Mouse (Mus musculus) liver, adult 2 months (tissue): Measurements from ENCODE around the gene 1700061G19Rik.

ENCODE experiments used
- CTCF ChIP-seq: fragments of 200-500 bp; IDR thresholded peaks from 2 replicates; pipeline ENCODE4 v1.5.1; 2011; ENCODE audit warnings: low read depth, low read length, control low read depth
- POLR2A ChIP-seq: fragments of 200-500 bp; IDR thresholded peaks from 2 replicates; pipeline ENCODE4 v1.6.1; 2011; ENCODE audit warnings: low read length, control low read depth; ENCODE audit not compliant: insufficient read depth; ENCODE audit errors: extremely low read depth

- TF ChIP-seq POLR2A, result no peak
- no peak for TF ChIP-seq CTCF
Measured at GRCm38 (mm10) chr17:56826718-56827117, 48.6 kb upstream of the 1700061G19Rik start.
